Mouse (Mus musculus) embryonic fibroblast, embryonic 13.5 days (primary cell): ENCODE data around the gene Tspan2.

ENCODE experiments used
- CTCF ChIP-seq: IDR thresholded peaks from 2 replicates; pipeline ENCODE4 v1.5.1; 2011; ENCODE audit warnings: mild to moderate bottlenecking, control low read depth, low read length, moderate library complexity, borderline replicate concordance; ENCODE audit not compliant: insufficient read depth
- POLR2A ChIP-seq: IDR thresholded peaks from 2 replicates; pipeline ENCODE4 v1.6.1; 2011; ENCODE audit warnings: low read depth, mild to moderate bottlenecking, control low read depth, low read length, moderate library complexity

- no peak for TF ChIP-seq POLR2A
- no peak for TF ChIP-seq CTCF
These were observed 108.1 kb downstream of the Tspan2 start for GRCm38 (mm10) chr3:102842386-102842785.
